In the genomic region with DNA sequence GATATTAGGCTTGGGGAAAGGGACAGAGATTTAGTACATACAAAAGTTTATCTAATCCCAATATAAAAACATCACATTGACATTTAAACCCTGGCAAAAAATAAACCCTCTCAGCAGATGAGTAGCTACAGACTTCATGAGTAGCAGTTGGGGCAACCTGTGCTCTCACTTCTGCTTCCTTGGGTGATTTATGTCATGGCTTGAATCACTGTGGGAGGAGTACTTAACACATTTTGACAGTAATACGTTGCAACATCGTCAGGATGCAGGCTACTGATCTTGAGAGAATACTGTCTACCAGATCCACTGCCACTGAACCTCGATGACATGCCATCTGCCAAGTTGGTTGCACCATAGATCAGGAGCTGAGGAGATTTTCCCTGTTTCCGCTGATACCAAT, we compare ENCODE assay signal across 19 mouse cellular contexts.
DNase-seq lines count a peak whose midpoint lies in the region; TF ChIP-seq lines count a peak whose summit lies in the region.
"Had no signal": no experiment of that assay in that cellular context is flagged by ENCODE, and none has a peak within 500 bp of the region (broad histone marks: within the 10 kb centered on the region; RNA-seq: fewer than 3 reads in every experiment).

No protein-coding gene starts in this region.

- no peak for TF ChIP-seq CTCF in CH12.LX (conservative IDR thresholded peaks at IDR 0.05 in 1 of 2, IDR thresholded peaks at IDR 0.05 in 1 of 2; ENCODE audit: low read depth in 2 of 2, low read length in 2 of 2)

- H3K9ac ChIP-seq in CH12.LX (ENCODE audit: insufficient read depth, low read depth) = no peak overlapping the region
- H3K9ac ChIP-seq: embryonic facial prominence, embryonic 12.5 days; forebrain, embryonic 13.5 days; forebrain, embryonic 15.5 days; forebrain, postnatal 0 days had no signal

- H3K79me2 ChIP-seq in CH12.LX (replicated peaks; ENCODE audit: control insufficient read depth, extremely low read depth, insufficient read depth, poor library complexity, severe bottlenecking) = no peaks in the 10 kb centered on the region

- DNase-seq in spleen, postnatal 36 days (ENCODE audit: low spot score in 2 of 2) = peak; percentile 21 to 36
- DNase-seq in spleen, adult 18-20 months = no peak
- peak; percentile 61 for DNase-seq in CH12.LX (ENCODE audit: extremely low read depth)
- peak; percentile 76 for DNase-seq in splenic B cell, adult 2 months (ENCODE audit: low read depth, low spot score)
- no peak for DNase-seq in lung, postnatal 14 days
- no peak for DNase-seq in ovary, postnatal 10 days (ENCODE audit: low spot score)
- DNase-seq: adrenal gland, adult 2 months; adrenal gland, postnatal 10 days; adrenal gland, postnatal 25 days; cerebellum, adult 11-12 months; cerebellum, adult 2 months; cerebellum, adult 9-10 months; cerebellum, postnatal 10 days; cerebellum, postnatal 25 days; forebrain, postnatal 0 days had no signal

- dilution Hi-C loops in CH12.LX (cut with MboI; ENCODE audit: extremely low pct_ligation_motif_present, extremely low pct_unique_long_range_greater_than_20kb, low sequenced_read_pairs) = no loop called here

- H3K4me3 ChIP-seq in CH12.LX (replicated peaks in 1 of 3; ENCODE audit: low read depth in 2 of 3, low read length in 2 of 3, poor library complexity in 1 of 3) = no peak overlapping the region
- H3K4me3 ChIP-seq: embryonic facial prominence, embryonic 10.5 days; embryonic facial prominence, embryonic 12.5 days; forebrain, embryonic 13.5 days; forebrain, embryonic 15.5 days had no signal

- no peak for TF ChIP-seq RAD21 in CH12.LX (IDR thresholded peaks at IDR 0.05; ENCODE audit: low read depth, low read length)

- in situ Hi-C loops in CH12.LX (cut with MboI; ENCODE audit: low pct_ligation_motif_present, low pct_unique_long_range_greater_than_20kb, low sequenced_read_pairs) = no loop called here

- 0 out of 2 replicates have a peak, but pooled peaks have one; percentile 26 for TF ChIP-seq EP300 in CH12.LX (IDR thresholded peaks at IDR 0.05; ENCODE audit: low read length)

- H3K36me3 ChIP-seq in CH12.LX (replicated peaks in 1 of 2; ENCODE audit: control insufficient read depth in 1 of 2, insufficient read depth in 1 of 2, low read length in 1 of 2) = no peaks in the 10 kb centered on the region
- no peaks in the 10 kb centered on the region for H3K36me3 ChIP-seq in splenic B cell, adult 2 months (ENCODE audit: control insufficient read depth, insufficient read depth, low read length, poor library complexity, severe bottlenecking)
- H3K36me3 ChIP-seq: embryonic facial prominence, embryonic 10.5 days; embryonic facial prominence, embryonic 12.5 days; forebrain, embryonic 15.5 days had no signal

- H3K4me2 ChIP-seq in CH12.LX (ENCODE audit: insufficient read depth, low read depth, poor library complexity, severe bottlenecking) = no peak overlapping the region; the same call in 1 of the 2 replicates
- H3K4me2 ChIP-seq: embryonic facial prominence, embryonic 12.5 days; forebrain, embryonic 13.5 days; forebrain, embryonic 15.5 days had no signal

- H3K27me3 ChIP-seq in CH12.LX (replicated peaks) = no peaks in the 10 kb centered on the region
- H3K27me3 ChIP-seq in splenic B cell, adult 2 months (ENCODE audit: control insufficient read depth, insufficient read depth, low read length, poor library complexity, severe bottlenecking) = no peaks in the 10 kb centered on the region
- H3K27me3 ChIP-seq: embryonic facial prominence, embryonic 12.5 days; forebrain, embryonic 13.5 days; forebrain, embryonic 15.5 days had no signal

- H3K9me3 ChIP-seq in CH12.LX (replicated peaks; ENCODE audit: low read length) = no peaks in the 10 kb centered on the region
- H3K9me3 ChIP-seq: embryonic facial prominence, embryonic 10.5 days; embryonic facial prominence, embryonic 12.5 days; forebrain, embryonic 13.5 days; forebrain, embryonic 15.5 days had no signal

- peaks cover 9 to 24% of the 10 kb centered on the region in 2 experiments for H3K4me1 ChIP-seq in CH12.LX (ENCODE audit: control insufficient read depth in 1 of 2, insufficient read depth in 2 of 2)
- H3K4me1 ChIP-seq: embryonic facial prominence, embryonic 10.5 days; embryonic facial prominence, embryonic 12.5 days; forebrain, embryonic 13.5 days; forebrain, embryonic 15.5 days had no signal

- no peak overlapping the region for H3K27ac ChIP-seq in CH12.LX (ENCODE audit: insufficient read depth, low read depth)
- H3K27ac ChIP-seq: embryonic facial prominence, embryonic 10.5 days; embryonic facial prominence, embryonic 12.5 days; forebrain, embryonic 13.5 days; forebrain, embryonic 15.5 days had no signal

- no peak for TF ChIP-seq POLR2A in CH12.LX (IDR thresholded peaks at IDR 0.05; ENCODE audit: low read depth, low read length)

TF ChIP-seq in CH12.LX, 34 proteins besides CTCF, POLR2A, EP300 and RAD21:
- no peak for TF ChIP-seq ZC3H11A (IDR thresholded peaks at IDR 0.05; ENCODE audit: low read depth, low read length)
- no peak for TF ChIP-seq TBP (conservative IDR thresholded peaks at IDR 0.05; ENCODE audit: low read depth, low read length)
- TF ChIP-seq IRF4 (IDR thresholded peaks at IDR 0.05; ENCODE audit: low read depth, low read length) = peak; percentile 22; the same call in 1 of the 2 replicates
- no peak for TF ChIP-seq PAX5 (IDR thresholded peaks at IDR 0.05; ENCODE audit: low read length)
- no peak for TF ChIP-seq TCF12 (IDR thresholded peaks at IDR 0.05; ENCODE audit: low read depth, low read length)
TF ChIP-seq in CH12.LX: peak in this region for 1.

Comparison
In these comparisons a context has a peak if more than half of its experiments do, and no peak if none do; other contexts are left out.
1. DNase-seq: peak in spleen, postnatal 36 days (2 of 2), CH12.LX (single experiment) and splenic B cell, adult 2 months (single experiment); none in spleen, adult 18-20 months (0 of 2), lung, postnatal 14 days (single experiment) and ovary, postnatal 10 days (single experiment).